Mouse (Mus musculus) kidney, embryonic 16.5 days (tissue): ENCODE data around the gene Rnase10. TPM values are rescaled to one million over a fixed set of nuclear protein-coding genes. Genes with fewer than 3 reads are reported as not detected.

ENCODE experiments used
- ATAC-seq: fragments of 200-750 bp; cut with Nextera tagmentation; 2 replicates; pipeline ENCODE4 v1.8.0; 2017; ENCODE audit warnings: moderate TSS enrichment; ENCODE audit not compliant: low FRiP score, low TSS enrichment
- H3K27ac ChIP-seq: fragments of 300-500 bp; sonication (generic); 2 replicates; pipeline ENCODE4 v1.5.1; 2014; ENCODE audit warnings: low read length
- H3K27me3 ChIP-seq: fragments of 300-500 bp; sonication (generic); 2 replicates; pipeline ENCODE4 v1.6.1; 2014; ENCODE audit warnings: low read length, control low read depth, mixed read lengths; ENCODE audit not compliant: insufficient read depth
- H3K36me3 ChIP-seq: fragments of 300-500 bp; sonication (generic); 2 replicates; pipeline ENCODE4 v1.6.1; 2014; ENCODE audit warnings: low read length, control low read depth, mixed read lengths; ENCODE audit not compliant: insufficient read depth
- H3K4me1 ChIP-seq: fragments of 300-500 bp; sonication (generic); 2 replicates; pipeline ENCODE4 v1.6.1; 2014; ENCODE audit warnings: low read length, control low read depth, mixed read lengths; ENCODE audit not compliant: insufficient read depth
- H3K4me2 ChIP-seq: fragments of 300-500 bp; sonication (generic); replicated peaks from 2 replicates; pipeline ENCODE4 v1.6.1; 2014; ENCODE audit warnings: low read depth, low read length
- H3K4me3 ChIP-seq: fragments of 300-500 bp; sonication (generic); 2 replicates; pipeline ENCODE4 v1.5.1; 2014; ENCODE audit warnings: mild to moderate bottlenecking, low read length
- H3K9ac ChIP-seq: fragments of 300-500 bp; sonication (generic); replicated peaks from 2 replicates; pipeline ENCODE4 v1.6.1; 2014; ENCODE audit warnings: low read length
- H3K9me3 ChIP-seq: fragments of 300-500 bp; sonication (generic); 2 replicates; pipeline ENCODE4 v1.6.1; 2016; ENCODE audit warnings: low read length, control low read depth
- WGBS: fragments of 180-500 bp; shearing (Covaris S2); extraction: QIAGEN DNeasy Blood & Tissue Kit; methylation state at CpG from one replicate; pipeline ENCODE4 v1.1.7; 2014; 5-methylcytosine and 5-hydroxymethylcytosine counted together
- polyA plus RNA-seq: library from polyadenylated mRNA; unstranded; fragments of >200 nt; fragmentation: Nextera tagmentation; extraction: Ambion mirVana; gene quantifications from 2 replicates; pipeline ENCODE4 v1.2.1, GENCODE M21; 2015

The Rnase10 gene
- polyA plus RNA-seq, 1 experiment from 2014 or later = not detected

DNA sequence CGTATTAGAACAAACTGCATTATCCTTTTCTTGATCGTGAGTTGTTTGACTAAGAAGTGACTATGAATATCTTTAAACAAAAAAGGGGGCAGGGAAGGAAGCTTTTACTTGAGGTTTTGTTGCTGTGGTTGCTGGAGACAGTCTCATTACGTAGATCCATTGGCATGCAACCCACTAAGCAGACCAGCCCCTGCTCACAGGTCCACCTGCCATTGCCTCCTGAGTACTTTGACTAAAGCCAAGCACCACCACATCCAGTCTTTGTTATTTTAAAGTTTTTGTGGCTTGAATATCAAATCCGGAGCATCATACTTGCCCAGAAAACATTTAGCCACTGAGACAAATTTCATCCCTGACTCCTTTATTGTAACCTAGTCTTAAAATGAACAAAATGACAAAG, 28.7 kb downstream of the Rnase10 start:
- no peak for ATAC-seq
- H3K4me2 ChIP-seq = no peak overlapping the region
- WGBS = 84% methylated on average over 4 of the region's 4 CpGs
- H3K9me3 ChIP-seq = no peaks in the 10 kb centered on the region
- no peaks in the 10 kb centered on the region for H3K36me3 ChIP-seq
- no peak overlapping the region for H3K4me3 ChIP-seq
- H3K9ac ChIP-seq = no peak overlapping the region
- no peak overlapping the region for H3K27ac ChIP-seq
- no peaks in the 10 kb centered on the region for H3K4me1 ChIP-seq
- H3K27me3 ChIP-seq = no peaks in the 10 kb centered on the region

DNA sequence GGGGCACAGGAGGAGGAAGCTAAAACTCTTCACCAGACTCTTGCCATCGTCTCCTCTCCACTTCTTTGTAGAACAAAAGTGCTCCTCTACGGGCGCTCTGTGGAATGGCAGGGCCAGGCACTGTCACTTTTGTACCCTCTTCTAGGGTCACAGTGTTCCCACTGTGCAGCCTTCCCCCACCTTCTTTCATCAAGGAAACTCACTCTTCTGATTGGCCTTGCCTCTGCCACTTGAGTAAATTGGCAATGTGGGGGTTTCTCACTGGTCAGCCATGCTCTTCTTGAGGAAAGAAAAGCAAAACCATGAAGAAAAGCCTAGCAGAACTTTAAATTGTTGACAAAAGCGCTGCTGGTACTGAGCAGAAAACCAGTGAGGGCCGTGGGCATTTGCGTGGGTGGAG, 34.2 kb downstream of the Rnase10 start, which contains the start of gene Rnase9:
Gene Rnase9, minus strand, starts transcription at position 101 of the 400 bp plus-strand sequence.
- no peaks in the 10 kb centered on the region for H3K27me3 ChIP-seq
- H3K4me1 ChIP-seq = no peaks in the 10 kb centered on the region
- no peaks in the 10 kb centered on the region for H3K36me3 ChIP-seq
- no peak within 1 kb of the TSS for H3K4me3 ChIP-seq
- 74% methylated on average over 6 of the region's 6 CpGs for WGBS
- H3K27ac ChIP-seq = no peak within 1 kb of the TSS
- no peaks in the 10 kb centered on the region for H3K9me3 ChIP-seq
- H3K9ac ChIP-seq = no peak within 1 kb of the TSS
- ATAC-seq = no peak
- no peak within 1 kb of the TSS for H3K4me2 ChIP-seq

- Histone ChIP-seq H3K4me2 (no peak overlapping the region), H3K4me3 (no peak overlapping the region), H3K4me1 (no peaks in the 10 kb centered on the region), H3K27ac (no peak overlapping the region), H3K9ac (no peak overlapping the region), H3K27me3 (no peaks in the 10 kb centered on the region), H3K9me3 (no peaks in the 10 kb centered on the region), H3K36me3 (no peaks in the 10 kb centered on the region)
- ATAC-seq = no peak
- WGBS = 18% methylated on average over 5 of the region's 5 CpGs
Observed at GRCm38 (mm10) chr14:51047846-51048245, 40.3 kb downstream of the Rnase10 start.

- Histone ChIP-seq H3K9me3 (no peaks in the 10 kb centered on the region), H3K9ac (no peak within 1 kb of the TSS), H3K4me2 (no peak within 1 kb of the TSS), H3K4me1 (0 out of 2 replicates have a peak, but pooled peaks cover 6% of the 10 kb centered on the region), H3K4me3 (no peak within 1 kb of the TSS), H3K36me3 (no peaks in the 10 kb centered on the region), H3K27me3 (no peaks in the 10 kb centered on the region), H3K27ac (no peak within 1 kb of the TSS)
- no peak for ATAC-seq
- 90% methylated on average over 2 of the region's 2 CpGs for WGBS
Observed at GRCm38 (mm10) chr14:51050063-51050462, 42.5 kb downstream of the Rnase10 start, which contains the start of gene Rnase11. TSS of gene Rnase11 (minus strand) at chr14:51050163.

GRCm38 (mm10) chr14:51051941-51052340, 44.4 kb downstream of the Rnase10 start:
- Histone ChIP-seq H3K4me3 (no peak overlapping the region), H3K27ac (no peak overlapping the region), H3K27me3 (no peaks in the 10 kb centered on the region), H3K36me3 (no peaks in the 10 kb centered on the region), H3K4me1 (0 out of 2 replicates have a peak, but pooled peaks cover 6% of the 10 kb centered on the region), H3K4me2 (no peak overlapping the region), H3K9me3 (no peaks in the 10 kb centered on the region), H3K9ac (no peak overlapping the region)
- 39% methylated on average over 5 of the region's 5 CpGs for WGBS
- 0 out of 2 replicates have a peak, but pooled peaks have one; percentile 64 for ATAC-seq

- Histone ChIP-seq H3K27ac (peak overlapping the region; percentile 35; the same call in 1 of the 2 replicates), H3K4me2 (0 out of 2 replicates have a peak overlapping the region, but pooled peaks have one; percentile 8), H3K4me3 (no peak overlapping the region), H3K9me3 (no peaks in the 10 kb centered on the region), H3K27me3 (no peaks in the 10 kb centered on the region), H3K36me3 (no peaks in the 10 kb centered on the region), H3K9ac (no peak overlapping the region), H3K4me1 (peaks cover 14% of the 10 kb centered on the region)
- ATAC-seq = peak; percentile 72
- 19% methylated on average over 5 of the region's 5 CpGs for WGBS
Observed at GRCm38 (mm10) chr14:51053176-51053575, 45.6 kb downstream of the Rnase10 start.

DNA sequence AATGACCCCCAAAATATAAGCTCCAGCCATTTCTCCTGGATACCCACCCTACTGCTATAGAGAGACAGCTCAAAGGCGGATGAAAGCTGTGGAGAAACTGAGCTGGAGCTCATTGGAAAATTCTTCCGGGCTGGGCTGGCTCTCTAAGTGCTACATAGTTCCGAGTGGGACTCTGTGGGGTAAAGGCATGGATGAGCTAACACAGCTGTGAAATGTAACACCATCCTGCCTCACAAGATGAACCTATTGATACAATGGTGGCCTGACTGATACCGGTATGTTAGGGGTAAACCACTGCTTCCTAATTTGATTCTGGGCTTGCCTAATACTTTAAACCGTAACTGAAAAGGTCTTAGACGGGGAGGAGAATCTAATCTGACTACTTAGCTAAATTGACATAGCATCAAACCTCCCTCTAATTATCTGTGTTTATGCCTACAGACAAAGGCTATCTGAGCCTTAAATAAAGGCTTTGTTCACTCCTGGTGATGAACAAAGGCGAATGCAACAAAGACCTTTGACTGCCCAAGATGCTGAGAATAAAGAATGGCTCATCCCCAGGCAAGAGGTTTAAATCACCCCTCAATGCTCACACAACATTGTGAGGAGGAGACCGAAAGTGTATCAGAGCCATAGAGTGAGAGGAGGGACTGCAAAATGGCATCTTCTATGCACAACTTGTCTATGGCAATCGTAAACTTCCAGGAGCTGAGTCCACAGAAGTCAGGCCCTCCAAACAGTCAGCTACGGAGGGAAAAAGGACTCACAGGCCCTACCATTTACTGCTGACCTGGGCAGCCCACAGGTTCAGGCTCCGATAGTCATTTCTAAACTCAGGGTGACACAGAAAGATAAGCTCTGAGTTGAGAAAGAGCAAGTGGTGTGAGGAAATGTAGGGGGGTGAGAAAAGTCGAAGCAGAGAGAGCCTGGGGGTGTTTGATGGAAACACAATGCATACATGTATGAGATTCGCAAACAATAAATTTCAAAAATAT, 47.0 kb downstream of the Rnase10 start:
- Histone ChIP-seq H3K4me1 (peaks cover 14% of the 10 kb centered on the region), H3K36me3 (no peaks in the 10 kb centered on the region), H3K4me2 (0 out of 2 replicates have a peak overlapping the region, but pooled peaks have one; percentile 9), H3K27me3 (no peaks in the 10 kb centered on the region), H3K9ac (no peak overlapping the region), H3K4me3 (no peak overlapping the region), H3K27ac (peak overlapping the region; percentile 44; the same call in 1 of the 2 replicates), H3K9me3 (no peaks in the 10 kb centered on the region)
- 60% methylated on average over 13 of the region's 13 CpGs for WGBS
- ATAC-seq = no peak

- peak within 1 kb of the TSS; percentile 38 for H3K4me2 ChIP-seq
Observed at GRCm38 (mm10) chr14:51057401-51057831, 49.9 kb downstream of the Rnase10 start, which contains the start of gene Rnase12. TSS of gene Rnase12 (minus strand) at chr14:51057661.

More at GRCm38 (mm10) chr14:51057401-51057831, 49.9 kb downstream of the Rnase10 start, which contains the start of gene Rnase12:
- ATAC-seq = peak; percentile 62; the same call in 1 of the 2 replicates
- Histone ChIP-seq H3K27me3 (no peaks in the 10 kb centered on the region), H3K36me3 (no peaks in the 10 kb centered on the region), H3K4me3 (0 out of 2 replicates have a peak within 1 kb of the TSS, but pooled peaks have one; percentile 1), H3K9me3 (no peaks in the 10 kb centered on the region), H3K27ac (peak within 1 kb of the TSS; percentile 47; the same call in 1 of the 2 replicates), H3K4me1 (peaks cover 15% of the 10 kb centered on the region), H3K9ac (no peak within 1 kb of the TSS; the same call in 1 of the 2 replicates)
- WGBS = 24% methylated on average over 9 of the region's 9 CpGs
